Mouse (Mus musculus) monocyte, adult 5-6 weeks (primary cell): Measurements from ENCODE around the gene Lyrm2. TPM values are rescaled to one million over a fixed set of nuclear protein-coding genes. Genes with fewer than 3 reads are reported as not detected.

ENCODE experiments used
- ATAC-seq: fragments of 153-309, 156-312 bp; replicated peaks from 2 replicates; pipeline ENCODE4 v1.8.0; 2017; ENCODE audit warnings: mild to moderate bottlenecking; ENCODE audit not compliant: low TSS enrichment, insufficient number of reproducible peaks, severe bottlenecking, poor library complexity, low FRiP score
- total RNA-seq: library from RNA; stranded (forward); fragments of 200-1000, 200-491, 200-594 nt; gene quantifications from 3 replicates; pipeline ENCODE4 v1.2.3, GENCODE M21; 2017

The Lyrm2 gene
- 65.1 to 76.3 TPM (median 70.7 TPM) in 3 replicates for total RNA-seq

DNA sequence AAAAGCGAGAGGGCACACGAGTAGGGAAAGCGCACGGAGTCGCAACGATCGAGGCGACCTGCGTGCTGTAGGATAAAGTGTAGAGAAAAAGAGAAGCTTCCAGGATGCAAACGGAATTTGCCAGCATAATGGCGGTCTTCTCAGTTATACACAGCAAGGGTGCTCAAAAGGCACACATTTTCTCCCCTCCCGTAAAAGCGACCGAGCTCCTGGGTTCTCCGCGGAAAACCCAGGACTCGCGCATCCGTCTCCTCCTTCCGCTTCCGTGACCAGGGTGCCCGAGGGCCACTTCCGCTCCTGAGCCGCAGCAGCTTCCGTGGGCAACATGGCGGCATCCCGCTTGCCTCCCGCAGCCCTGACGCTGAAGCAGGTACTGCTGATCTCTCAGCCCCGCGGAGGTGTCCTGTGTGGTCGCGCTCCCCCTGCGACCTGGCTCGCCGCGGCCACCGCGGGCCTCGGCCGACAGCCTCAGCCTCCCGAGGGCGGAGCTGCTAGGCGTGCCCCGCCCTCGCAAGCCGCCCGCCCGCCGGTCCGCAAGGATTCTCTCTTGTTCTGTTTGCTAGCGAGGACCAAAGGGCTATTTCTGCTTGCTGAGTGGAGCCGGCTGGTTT, at the start of gene Lyrm2:
Gene Lyrm2, plus strand, starts transcription at position 288 of the 611 bp plus-strand sequence.
- peak; percentile 98 for ATAC-seq

DNA sequence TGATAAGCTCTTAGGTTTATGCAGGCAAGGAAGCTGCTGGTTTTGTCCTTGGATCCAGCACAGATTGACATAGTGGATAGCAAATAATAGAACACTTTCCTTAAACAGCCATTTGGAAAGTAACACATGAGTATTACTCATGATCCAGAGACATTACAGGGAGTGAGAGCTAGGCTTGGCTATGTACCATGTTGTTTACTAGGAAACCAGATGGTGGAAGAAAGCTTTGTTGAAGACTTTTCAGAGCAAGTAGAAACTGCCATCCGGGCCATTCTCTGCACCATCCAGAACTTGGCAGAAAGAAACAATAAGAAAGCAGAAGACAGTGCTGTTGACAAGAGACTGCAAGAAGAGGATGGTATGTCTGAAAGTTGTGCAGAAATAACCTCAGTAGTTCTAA, 49.3 kb upstream of the Lyrm2 start:
- ATAC-seq, result no peak

DNA sequence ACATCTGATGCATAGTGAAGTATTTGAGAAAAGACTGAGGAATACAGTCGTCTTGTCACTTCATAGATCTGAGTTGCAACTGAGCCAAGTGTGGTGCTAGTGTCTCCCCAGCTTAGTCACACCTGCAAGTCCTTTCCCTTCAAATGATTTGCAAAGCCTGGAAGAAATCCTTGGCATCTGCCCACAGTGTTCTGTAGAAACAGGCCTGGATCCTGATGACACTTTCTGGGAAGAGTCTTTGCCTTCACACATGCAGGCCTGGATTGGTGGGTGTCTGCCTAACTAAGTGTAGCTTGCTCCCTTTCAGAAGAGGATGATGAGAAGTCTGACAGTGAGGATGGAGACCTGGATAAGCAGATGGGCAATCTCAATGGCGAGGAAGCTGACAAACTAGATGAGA, 42.6 kb upstream of the Lyrm2 start:
- no peak for ATAC-seq

DNA sequence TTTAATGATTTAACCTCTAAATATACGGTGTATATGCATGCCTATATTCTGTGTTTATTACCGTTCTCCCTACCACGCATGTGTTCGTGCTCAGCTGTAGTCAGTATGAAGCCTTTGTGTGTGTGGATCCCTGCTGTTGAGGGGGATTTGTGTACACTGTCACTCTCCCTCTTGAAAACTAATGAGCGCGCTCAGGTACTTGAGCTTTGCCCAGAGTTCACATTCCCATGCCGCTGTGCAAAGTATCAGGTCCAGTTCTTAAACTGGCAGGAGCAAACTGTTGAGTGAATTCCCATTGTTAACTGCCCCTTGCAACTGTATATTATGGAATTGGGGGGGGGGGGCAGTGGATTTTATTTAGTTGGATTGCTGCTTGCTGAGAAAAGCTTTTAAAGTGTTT, 32.6 kb upstream of the Lyrm2 start:
- no peak for ATAC-seq

DNA sequence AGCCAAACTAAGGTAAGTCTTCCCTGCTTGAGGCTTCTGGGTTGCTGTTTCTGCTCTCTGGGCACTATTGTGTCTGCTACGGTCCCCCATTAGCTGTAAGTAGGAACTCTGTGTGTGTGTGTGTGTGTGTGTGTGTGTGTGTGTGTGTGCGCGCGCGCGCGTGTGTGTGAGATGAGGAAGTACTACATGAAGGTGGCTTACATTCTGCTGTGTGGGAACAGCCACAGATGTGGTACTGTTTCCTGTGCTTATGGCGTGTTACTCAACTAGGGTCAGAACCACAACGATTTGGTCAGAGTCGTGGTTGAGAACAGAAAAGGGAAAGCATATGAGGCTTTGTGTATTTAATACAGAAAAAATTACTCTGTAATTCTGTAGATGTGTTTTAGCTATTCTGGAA, 32.0 kb upstream of the Lyrm2 start:
- ATAC-seq, result peak; percentile 95

DNA sequence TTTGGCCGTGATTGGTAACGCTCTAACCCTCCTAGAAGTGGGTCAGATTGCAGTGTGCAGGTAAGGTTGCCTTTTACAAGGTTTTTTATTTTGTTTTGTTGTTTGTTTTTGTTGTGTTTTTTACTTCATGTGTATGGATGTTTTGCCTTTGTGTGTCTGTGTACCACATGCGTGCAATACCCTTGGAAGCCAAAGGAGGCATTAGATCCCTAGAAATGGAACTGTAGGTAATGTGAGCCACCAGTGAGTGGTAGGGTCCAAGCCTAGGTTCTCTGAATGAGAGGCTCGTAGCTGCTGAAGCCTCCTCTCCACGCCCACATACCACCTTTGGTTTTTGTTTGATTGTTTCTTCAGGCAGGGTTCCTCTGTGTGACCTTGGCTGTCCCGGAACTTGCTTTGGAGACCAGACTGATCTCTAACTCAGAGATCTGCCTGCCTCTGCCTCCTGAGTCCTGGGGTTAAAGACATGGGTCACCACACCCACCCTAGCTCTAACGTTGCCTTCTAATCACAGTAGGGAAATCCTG, 29.7 kb upstream of the Lyrm2 start:
- ATAC-seq, result no peak

DNA sequence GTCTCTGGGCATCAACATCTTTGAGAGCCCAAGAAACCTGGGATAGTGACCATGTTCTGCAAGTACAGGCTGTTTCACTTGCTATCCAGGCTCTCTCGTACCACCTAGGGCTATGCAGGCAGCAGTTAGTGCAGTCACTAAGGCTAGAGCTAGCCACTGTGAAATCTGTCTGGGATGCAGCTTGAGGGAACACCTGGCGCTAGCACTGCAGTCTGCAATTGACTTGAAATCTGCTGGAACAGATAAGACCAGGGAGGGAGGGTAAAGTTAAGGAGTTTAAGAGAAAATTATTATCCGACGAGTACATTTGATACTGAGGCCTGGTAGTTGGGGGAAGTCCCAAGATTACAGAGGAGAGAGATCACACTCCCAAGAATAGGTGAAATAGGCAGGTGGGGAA, 20.1 kb upstream of the Lyrm2 start:
- no peak for ATAC-seq

DNA sequence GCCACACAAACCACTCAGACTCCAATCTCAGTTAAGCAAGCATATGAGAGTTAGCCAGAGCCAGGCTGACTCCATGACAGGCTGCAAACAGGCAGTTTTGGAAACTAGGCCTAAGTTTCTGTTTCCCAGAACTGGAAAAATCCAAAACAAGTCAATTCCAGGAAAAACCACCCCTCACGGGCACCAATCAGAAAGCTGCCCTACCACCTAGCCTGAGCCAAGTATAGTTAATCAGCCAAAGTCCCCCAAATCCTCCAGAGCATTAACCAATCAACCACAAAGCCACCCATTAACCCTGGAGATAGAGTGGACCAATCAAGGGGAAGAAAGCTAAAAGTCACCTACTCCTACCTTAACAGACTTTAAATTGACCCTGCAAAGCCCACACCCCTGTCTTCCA, 12.9 kb upstream of the Lyrm2 start:
- no peak for ATAC-seq

DNA sequence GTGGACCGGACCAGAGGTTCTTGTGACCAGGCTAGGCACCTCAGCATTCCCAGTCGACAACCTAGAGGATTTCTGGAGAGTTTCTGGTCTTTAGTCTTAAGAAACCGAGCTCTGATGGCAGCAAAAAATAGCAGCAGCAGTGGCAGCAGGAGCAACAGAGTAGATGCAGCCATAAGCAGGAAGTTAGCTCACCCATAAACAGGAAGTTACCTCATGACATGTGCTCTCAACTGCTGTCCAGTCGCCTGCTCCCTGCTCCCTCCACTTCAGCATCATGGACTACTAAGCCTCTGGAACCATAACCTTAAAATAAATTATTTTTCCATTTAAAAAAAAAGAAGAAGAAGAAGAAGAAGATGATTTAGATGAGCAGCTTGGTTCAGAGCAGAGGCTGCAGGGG, 11.0 kb upstream of the Lyrm2 start:
- ATAC-seq, result no peak

DNA sequence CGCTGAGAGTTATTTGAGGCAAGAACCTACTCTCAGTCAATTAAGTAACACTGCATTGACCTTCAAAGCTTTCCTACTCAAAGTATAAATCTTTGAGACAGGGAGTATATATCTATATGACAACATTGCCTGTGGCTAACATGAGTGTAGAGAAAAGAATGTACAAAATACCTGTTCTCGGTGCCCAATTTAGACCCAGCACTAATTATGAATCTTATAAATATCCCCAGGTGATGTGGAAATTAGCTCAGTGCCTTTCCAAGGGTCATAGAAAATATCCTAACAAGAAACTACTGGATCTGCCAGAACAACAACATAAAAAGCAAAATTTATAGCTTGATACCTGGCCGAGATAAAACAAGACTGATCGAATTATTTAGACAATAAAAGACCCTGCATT, 1.1 kb upstream of the Lyrm2 start:
- ATAC-seq, result no peak

DNA sequence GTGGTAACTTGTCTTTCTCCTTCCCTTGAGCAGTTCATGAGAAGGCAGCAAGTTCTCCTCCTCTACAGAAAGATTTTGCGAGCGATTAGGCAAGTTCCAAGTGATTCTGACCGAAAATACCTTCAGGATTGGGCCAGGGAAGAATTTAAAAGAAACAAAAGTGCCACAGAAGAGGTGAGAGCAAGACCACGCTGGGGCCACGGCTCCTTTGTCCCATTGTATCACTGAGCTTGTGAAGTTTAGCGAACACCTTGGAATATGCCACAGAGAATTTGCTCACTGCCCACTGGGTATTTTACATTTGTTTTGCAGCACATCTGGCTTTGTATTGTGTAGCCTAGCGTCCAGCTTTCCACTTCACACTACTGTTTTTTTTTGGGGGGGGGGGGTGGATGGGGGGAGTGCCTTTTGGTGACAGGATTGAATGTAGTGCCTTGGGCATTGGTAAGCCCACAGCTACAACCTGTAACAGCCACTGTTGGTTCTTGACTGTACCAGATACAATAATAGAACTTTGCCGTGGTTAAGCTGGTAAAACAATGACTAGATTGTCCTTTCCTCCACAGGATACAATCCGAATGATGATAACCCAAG, 621 bp downstream of the Lyrm2 start:
- ATAC-seq, result no peak

DNA sequence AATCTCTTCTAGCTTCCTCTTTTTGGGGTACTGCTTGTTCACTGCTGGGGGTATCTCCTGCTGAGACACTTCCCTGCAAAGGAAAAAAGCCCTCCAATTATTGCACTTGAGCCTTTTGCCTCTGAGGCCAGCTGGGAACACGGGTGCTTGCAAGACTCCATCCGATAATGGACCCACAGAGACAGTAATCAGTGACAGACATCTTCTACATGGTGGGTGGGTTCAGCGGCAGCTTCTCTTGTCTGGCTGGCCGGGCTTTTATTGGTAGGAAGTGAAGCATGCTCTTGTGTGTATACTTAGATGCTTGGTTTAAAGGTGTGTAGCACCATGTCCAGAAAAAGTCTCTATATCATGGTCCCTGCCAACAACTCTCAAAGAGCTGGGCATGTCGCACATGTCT, 17.4 kb downstream of the Lyrm2 start:
- no peak for ATAC-seq

DNA sequence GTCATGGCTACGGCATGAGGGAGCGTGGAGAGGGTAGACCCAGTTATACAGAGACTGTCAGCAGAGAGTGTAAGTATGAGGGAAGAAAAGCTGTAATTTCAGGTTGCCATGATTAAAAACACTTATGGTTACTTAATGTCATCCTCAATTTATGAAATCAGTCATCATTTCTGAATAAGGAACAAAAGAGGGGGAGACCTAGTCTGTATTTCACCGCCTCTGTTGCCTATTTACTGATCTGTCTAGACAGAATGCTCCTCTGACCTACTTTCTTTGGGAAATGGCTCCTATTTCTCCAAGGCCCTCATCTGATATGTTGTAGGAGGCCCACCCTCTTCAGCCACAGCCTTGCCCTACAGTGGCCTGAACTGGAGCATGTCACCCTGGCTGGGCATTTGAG, 20.6 kb downstream of the Lyrm2 start:
- ATAC-seq, result no peak

DNA sequence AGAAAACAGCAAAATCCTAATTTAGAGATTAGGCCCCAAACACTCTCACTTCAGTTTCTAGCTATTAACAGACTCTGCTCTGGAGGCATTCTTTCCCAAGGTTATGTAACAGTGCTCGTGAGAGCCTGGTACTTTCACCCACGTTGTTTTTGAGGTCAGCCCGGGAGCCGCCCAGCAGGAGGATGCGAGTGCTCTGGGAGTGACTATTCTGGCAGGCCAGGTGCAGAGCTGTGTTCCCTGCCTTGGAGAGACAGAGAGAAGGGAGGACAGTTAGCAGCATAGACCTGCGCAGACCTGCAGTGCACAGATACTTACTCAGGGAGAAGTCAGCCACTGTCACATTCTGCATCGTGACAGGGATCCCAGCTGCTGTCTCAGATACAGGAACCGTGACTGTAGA, 24.2 kb downstream of the Lyrm2 start:
- ATAC-seq, result no peak

DNA sequence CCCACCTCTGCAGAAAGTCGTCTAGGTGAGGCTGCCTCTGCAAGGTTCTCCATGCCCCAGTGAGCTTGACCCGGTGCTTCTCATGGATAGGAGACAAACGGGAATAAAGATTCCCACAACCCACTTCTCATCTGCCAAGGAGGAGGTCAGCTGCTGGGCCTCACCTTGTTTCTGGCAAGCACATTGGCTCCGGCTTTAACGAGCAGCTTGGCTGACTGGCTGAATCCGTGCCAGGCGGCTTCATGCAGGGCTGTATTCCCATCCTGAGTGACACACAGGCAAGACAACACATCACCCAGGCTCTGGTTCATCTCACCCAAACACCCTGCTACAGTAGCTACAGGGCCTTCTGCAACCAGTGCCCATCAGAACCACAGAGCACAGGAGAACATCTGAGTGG, 26.9 kb downstream of the Lyrm2 start:
- no peak for ATAC-seq

DNA sequence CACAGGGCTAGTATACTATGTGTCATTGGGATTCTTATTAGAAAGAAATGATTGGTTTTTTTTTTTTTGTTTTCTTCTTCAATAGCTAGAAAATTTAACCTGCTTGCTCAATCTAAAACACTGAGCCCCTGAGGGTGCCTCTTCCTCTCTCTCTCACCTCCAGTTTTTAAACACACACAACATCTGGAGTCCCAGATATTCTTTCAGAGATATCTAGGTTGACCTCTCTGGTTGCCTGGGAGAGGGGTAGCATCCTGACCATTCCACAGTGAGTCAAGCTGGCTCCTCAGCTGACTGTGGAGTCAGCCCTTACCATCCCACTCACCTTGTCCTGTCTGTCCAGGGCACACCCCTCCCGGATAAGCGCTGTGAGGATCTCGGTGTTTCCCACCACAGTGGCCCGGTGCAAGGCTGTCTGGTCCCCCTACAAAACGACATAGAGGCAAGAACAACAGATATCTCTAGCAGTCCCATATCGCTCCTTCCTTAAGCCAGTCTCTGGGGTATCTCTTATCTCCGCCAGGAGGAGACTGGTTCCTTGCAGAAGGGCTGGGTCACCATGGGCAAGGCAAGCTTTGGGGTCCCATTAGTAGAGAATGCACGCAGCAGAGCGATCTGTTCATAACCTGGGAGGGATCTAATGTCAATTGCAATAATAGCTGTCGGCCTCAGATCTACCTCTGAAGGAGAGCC, 28.5 kb downstream of the Lyrm2 start:
- no peak for ATAC-seq

DNA sequence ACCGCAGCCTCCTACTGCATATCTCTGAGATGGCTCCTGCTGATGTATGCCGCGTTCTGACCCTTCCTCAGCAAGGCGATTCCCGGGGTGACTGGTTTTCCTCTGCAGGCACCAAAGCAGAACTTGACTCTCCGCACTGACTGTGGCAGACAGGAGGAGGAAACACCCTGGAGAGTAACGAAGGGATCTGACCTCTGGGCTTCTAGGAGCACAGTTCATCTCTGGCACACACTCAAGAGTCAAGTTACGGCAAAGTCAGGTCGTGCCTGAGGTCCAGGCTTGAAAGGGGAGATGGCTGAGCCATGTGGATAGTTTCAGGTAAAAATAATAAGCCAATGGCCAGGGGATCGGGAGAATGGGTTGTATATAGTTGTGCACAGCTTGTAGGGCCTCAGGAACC, 29.3 kb downstream of the Lyrm2 start:
- ATAC-seq, result no peak

DNA sequence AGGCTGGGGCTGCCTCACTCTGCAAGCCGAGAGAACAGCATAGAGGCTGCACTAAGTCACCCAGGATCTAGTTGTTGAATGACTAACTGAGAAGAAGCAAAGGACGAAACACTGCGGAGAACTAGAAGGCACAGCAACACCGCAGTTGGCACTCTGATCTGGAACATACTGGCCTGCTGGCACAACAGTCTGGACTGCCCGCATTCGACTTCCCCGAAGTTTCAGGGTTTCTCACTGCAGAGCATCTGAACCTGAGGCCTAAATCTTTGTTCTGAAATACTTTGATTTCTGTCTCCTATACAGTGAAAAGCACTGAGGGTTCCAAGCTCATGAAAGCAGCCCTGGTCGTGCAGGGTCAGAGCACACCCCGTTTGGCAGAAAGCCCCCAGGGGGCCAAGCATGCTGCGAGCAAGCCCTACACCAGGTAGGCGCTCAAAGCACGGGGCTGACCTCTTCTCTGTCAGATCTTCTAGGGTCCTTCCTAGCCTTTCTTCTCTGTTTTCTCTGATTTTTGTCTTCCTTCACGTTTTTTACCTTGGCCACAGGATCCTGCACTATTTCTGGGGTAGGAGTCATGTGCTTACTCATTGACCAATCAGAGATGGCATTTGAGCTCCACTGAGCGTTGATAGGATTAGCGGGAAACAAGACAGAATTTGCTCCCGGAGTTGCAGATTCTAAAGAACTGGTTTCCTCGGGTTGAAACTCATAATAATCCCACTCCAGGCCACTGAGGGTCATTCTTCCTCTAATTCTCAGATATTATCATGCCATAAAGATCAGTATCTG, 33.6 kb downstream of the Lyrm2 start:
- ATAC-seq, result no peak

DNA sequence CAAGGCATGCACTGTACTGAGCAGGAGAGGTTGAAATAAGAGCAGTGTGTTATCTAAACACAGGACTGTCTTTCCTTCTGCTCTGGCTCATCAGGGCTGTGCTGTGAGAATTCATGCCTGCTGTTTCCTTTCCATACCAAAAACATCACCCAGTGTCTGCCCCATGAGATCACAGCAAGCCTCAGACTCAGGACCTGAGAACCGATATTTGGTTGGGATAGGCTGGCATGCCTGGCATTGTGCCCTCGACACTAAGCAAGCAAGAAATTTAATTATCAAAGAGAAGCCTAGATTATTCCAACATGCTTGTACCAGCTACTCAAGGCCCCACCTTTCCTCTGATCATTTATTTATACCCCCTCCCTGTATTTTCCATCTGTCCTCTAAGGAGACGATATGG, 34.5 kb downstream of the Lyrm2 start:
- no peak for ATAC-seq
